Mouse (Mus musculus) ES-E14 (cell line): ENCODE data around the gene Tdrd9. TPM values are rescaled to one million over a fixed set of nuclear protein-coding genes. Genes with fewer than 3 reads are reported as not detected.
A peak's percentile ranks its signal among the peaks of the same experiment; 100 is the strongest.
"Not testable (repeated sequence)": the region's sequence is repeated elsewhere in the genome, so short reads cannot be mapped to it uniquely, and the experiment has no call there.

Source experiments
- DNase-seq: peaks from one replicate; pipeline ENCODE4 v3.0.0-alpha.2; 2013; ENCODE audit warnings: low read depth, low spot score
- H3K27ac ChIP-seq: 2 replicates; pipeline ENCODE4 v1.5.1; 2012; ENCODE audit warnings: low read depth, mild to moderate bottlenecking, low read length, moderate library complexity, mixed read lengths; ENCODE audit not compliant: poor library complexity, insufficient read depth, severe bottlenecking
- H3K36me3 ChIP-seq: 2 replicates; pipeline ENCODE4 v1.6.1; 2012; ENCODE audit warnings: mild to moderate bottlenecking, low read length, moderate library complexity, mixed read lengths; ENCODE audit not compliant: control insufficient read depth, poor library complexity, insufficient read depth, severe bottlenecking
- H3K4me1 ChIP-seq, 2 experiments: fragments of 150-350 bp in 1 of 2; sonication (generic) in 1 of 2; 2 replicates each; pipeline ENCODE4 v1.6.1; 2012; ENCODE audit warnings: low read length in 2 of 2, mild to moderate bottlenecking in 1 of 2, mixed read lengths in 1 of 2; ENCODE audit not compliant: control insufficient read depth in 2 of 2, insufficient read depth in 2 of 2, poor library complexity in 1 of 2
- H3K4me3 ChIP-seq, 2 experiments: fragments of 150-350 bp in 1 of 2; sonication (generic) in 1 of 2; 2 replicates each; pipeline ENCODE4 v1.5.1; 2012; ENCODE audit warnings: low read length in 2 of 2, low read depth in 1 of 2, mild to moderate bottlenecking in 1 of 2, mixed read lengths in 1 of 2; ENCODE audit not compliant: insufficient read depth in 1 of 2, poor library complexity in 1 of 2, severe bottlenecking in 1 of 2
- H3K9ac ChIP-seq: 2 replicates; pipeline ENCODE4 v1.6.1; 2012; ENCODE audit warnings: low read depth, mild to moderate bottlenecking, low read length, mixed read lengths; ENCODE audit not compliant: poor library complexity, insufficient read depth, severe bottlenecking
- H3K9me3 ChIP-seq: fragments of 150-350 bp; sonication (generic); 2 replicates; pipeline ENCODE4 v1.6.1; 2012; ENCODE audit warnings: low read depth, mild to moderate bottlenecking, low read length; ENCODE audit not compliant: control insufficient read depth, insufficient read depth
- CHD2 ChIP-seq: IDR thresholded peaks from 2 replicates; pipeline ENCODE4 v1.6.1; 2014; ENCODE audit warnings: mild to moderate bottlenecking, low read depth, low read length, inconsistent platforms
- HCFC1 ChIP-seq: IDR thresholded peaks from 2 replicates; pipeline ENCODE4 v1.6.1; 2012; ENCODE audit warnings: low read length, inconsistent platforms, borderline replicate concordance; ENCODE audit not compliant: insufficient read depth
- MAFK ChIP-seq: IDR thresholded peaks from 2 replicates; pipeline ENCODE4 v1.6.1; 2014; ENCODE audit warnings: mild to moderate bottlenecking, low read depth, low read length, inconsistent platforms; ENCODE audit not compliant: insufficient read depth
- ZC3H11A ChIP-seq: IDR thresholded peaks from 2 replicates; pipeline ENCODE4 v1.6.1; 2012; ENCODE audit warnings: low read depth, mild to moderate bottlenecking, inconsistent platforms, low read length, borderline replicate concordance
- ZNF384 ChIP-seq: IDR thresholded peaks from 2 replicates; pipeline ENCODE4 v1.6.1; 2012; ENCODE audit warnings: low read depth, low read length, inconsistent platforms
- in situ Hi-C, 2 experiments: fragments of 600-800 bp; cut with MboI; formaldehyde crosslinking; loops; one replicate each; pipeline ENCODE4 v1.15.1; 2025; ENCODE audit warnings: low sequenced_read_pairs in 2 of 2, inconsistent platforms in 1 of 2; ENCODE audit not compliant: unreplicated experiment in 2 of 2
- total RNA-seq: library from RNA; depleted of rRNA; stranded (reverse); fragments of 300-350 nt; gene quantifications from 2 replicates; pipeline ENCODE4 v1.2.3, GENCODE M21; 2012

The Tdrd9 gene
- total RNA-seq, 1 experiment = 0.67 TPM

- peaks cover 10 to 28% of the 10 kb centered on the region in 2 experiments for H3K4me1 ChIP-seq
- in situ Hi-C loops = no loop called here
- TF ChIP-seq HCFC1 = no peak
- no peak for TF ChIP-seq MAFK
- TF ChIP-seq ZNF384 = no peak
- TF ChIP-seq ZC3H11A = no peak
- no peak for TF ChIP-seq CHD2
- peak overlapping the region; percentile 24 to 37; a peak in 3 of 4 replicates for H3K4me3 ChIP-seq
- DNase-seq = no peak
- H3K9me3 ChIP-seq = no peaks in the 10 kb centered on the region
- no peaks in the 10 kb centered on the region for H3K36me3 ChIP-seq
- H3K9ac ChIP-seq = no peak overlapping the region
- H3K27ac ChIP-seq = no peak overlapping the region; the same call in 1 of the 2 replicates
Observed at GRCm38 (mm10) chr12:111936706-111937550, 34.4 kb upstream of the Tdrd9 start.

GRCm38 (mm10) chr12:111938623-111939177 is 32.7 kb upstream of the Tdrd9 start:
- Histone ChIP-seq H3K9me3 (no peaks in the 10 kb centered on the region), H3K36me3 (no peaks in the 10 kb centered on the region), H3K27ac (no peak overlapping the region; the same call in 1 of the 2 replicates), H3K4me3 (no peak overlapping the region), H3K9ac (no peak overlapping the region), H3K4me1 (peaks cover 8 to 33% of the 10 kb centered on the region in 2 experiments)
- in situ Hi-C loops = no loop called here
- DNase-seq = no peak
- TF ChIP-seq CHD2 = no peak
- no peak for TF ChIP-seq ZC3H11A
- TF ChIP-seq MAFK = no peak
- TF ChIP-seq ZNF384 = no peak
- no peak for TF ChIP-seq HCFC1

GRCm38 (mm10) chr12:111943421-111944064 is 27.8 kb upstream of the Tdrd9 start:
- Histone ChIP-seq H3K9ac (no peak overlapping the region), H3K4me1 (peaks cover 2 to 25% of the 10 kb centered on the region in 2 experiments; a peak in 3 of 4 replicates), H3K27ac (no peak overlapping the region), H3K36me3 (no peaks in the 10 kb centered on the region), H3K4me3 (peak overlapping the region in 1 of 2 experiments; percentile 14; a peak in 2 of 4 replicates), H3K9me3 (no peaks in the 10 kb centered on the region)
- TF ChIP-seq MAFK (no peak), HCFC1 (no peak), ZC3H11A (no peak), ZNF384 (no peak), CHD2 (no peak)
- in situ Hi-C loops = no loop called here
- DNase-seq = no peak

GRCm38 (mm10) chr12:111944065-111944987 is 27.0 kb upstream of the Tdrd9 start:
- DNase-seq = not testable (repeated sequence)

More at GRCm38 (mm10) chr12:111944065-111944987, 27.0 kb upstream of the Tdrd9 start:
- H3K9ac ChIP-seq, in situ Hi-C loops, H3K27ac ChIP-seq, H3K36me3 ChIP-seq, H3K9me3 ChIP-seq: not testable (repeated sequence)
- H3K4me3 ChIP-seq = peak overlapping the region in 1 of 2 experiments; percentile 14; a peak in 2 of 4 replicates
- peaks cover 2 to 18% of the 10 kb centered on the region in 2 experiments; a peak in 3 of 4 replicates for H3K4me1 ChIP-seq
